Mouse (Mus musculus) spleen, adult 2 months (tissue): ENCODE measurements at regions not wholly inside any gene's neighbourhood (a gene's known extent, or its start where the extent isn't known, plus 50 kb on each side); places are given as distances from the start of the nearest gene placed in this dataset.

Experiments used
- DNase-seq, 2 experiments: peaks; one replicate each; pipeline versions ENCODE4 v3.0.0 to v3.0.0-alpha.2; 2012 to 2021; ENCODE audit warnings: low spot score in 2 of 2, low read depth in 1 of 2
- H3K27ac ChIP-seq: fragments of 200-500 bp; 2 replicates; pipeline ENCODE4 v1.5.1; 2012; ENCODE audit warnings: low read length, inconsistent platforms; ENCODE audit not compliant: insufficient read depth
- H3K27me3 ChIP-seq: fragments of 200-500 bp; 2 replicates; pipeline ENCODE4 v1.6.1; 2012; ENCODE audit warnings: mild to moderate bottlenecking, moderate library complexity, low read length, inconsistent platforms; ENCODE audit not compliant: control insufficient read depth, insufficient read depth
- H3K36me3 ChIP-seq: fragments of 200-500 bp; 2 replicates; pipeline ENCODE4 v1.6.1; 2012; ENCODE audit warnings: mild to moderate bottlenecking, low read length, inconsistent platforms; ENCODE audit not compliant: control insufficient read depth, insufficient read depth
- H3K4me1 ChIP-seq: fragments of 200-500 bp; 2 replicates; pipeline ENCODE4 v1.6.1; 2011; ENCODE audit warnings: inconsistent platforms; ENCODE audit not compliant: control insufficient read depth, insufficient read depth, insufficient read length
- H3K4me3 ChIP-seq: fragments of 200-500 bp; 2 replicates; pipeline ENCODE4 v1.5.1; 2011; ENCODE audit warnings: mild to moderate bottlenecking, inconsistent platforms; ENCODE audit not compliant: insufficient read depth, insufficient read length; ENCODE audit errors: extremely low read depth
- CTCF ChIP-seq: fragments of 200-500 bp; IDR thresholded peaks from 2 replicates; pipeline ENCODE4 v1.5.1; 2011; ENCODE audit warnings: mild to moderate bottlenecking, inconsistent platforms; ENCODE audit not compliant: insufficient read depth, insufficient read length, insufficient replicate concordance; ENCODE audit errors: extremely low read depth
- POLR2A ChIP-seq: fragments of 200-500 bp; IDR thresholded peaks from 2 replicates; pipeline ENCODE4 v1.6.1; 2011; ENCODE audit warnings: low read depth, low read length, inconsistent platforms
- WGBS: fragments of 180-500 bp; shearing (Covaris S2); methylation state at CpG from one replicate; pipeline ENCODE4 v1.1.7; 2018; 5-methylcytosine and 5-hydroxymethylcytosine counted together

DNA sequence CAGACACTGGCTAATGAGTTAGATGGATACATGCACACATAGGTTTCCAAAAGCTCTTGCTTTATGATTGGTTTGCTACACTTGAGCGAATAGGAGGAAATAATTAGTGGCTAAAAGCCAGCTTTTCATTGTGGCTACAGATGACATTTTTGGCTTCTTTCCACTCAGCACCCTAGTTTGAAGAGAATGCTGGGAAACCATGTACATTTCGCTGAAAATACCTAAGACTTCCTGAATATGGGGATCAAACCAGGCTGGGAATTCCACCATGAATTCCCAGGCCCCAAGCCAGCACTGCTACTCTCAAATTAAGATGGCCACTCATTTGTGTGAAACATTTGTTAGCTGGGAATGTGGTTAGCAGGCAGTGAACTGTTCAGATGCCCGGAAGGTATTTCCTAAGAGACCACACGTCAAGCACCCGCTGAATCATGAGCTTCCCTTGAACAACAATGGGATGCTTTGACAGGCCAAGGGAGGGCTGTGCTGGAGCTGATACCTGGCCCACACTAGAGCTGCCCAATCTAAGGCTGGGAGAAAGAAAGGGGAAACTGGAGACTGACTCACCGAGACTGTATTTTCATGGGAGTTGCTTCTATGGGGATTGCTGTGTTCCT lies 195.5 kb downstream of the Foxa2 start:
- no peak for TF ChIP-seq CTCF
- TF ChIP-seq POLR2A: no peak
- WGBS: 70% methylated on average over 6 of the region's 6 CpGs
- DNase-seq: no peak
- Histone ChIP-seq H3K4me1 (no peaks in the 10 kb centered on the region), H3K4me3 (no peak overlapping the region), H3K27me3 (no peaks in the 10 kb centered on the region), H3K27ac (no peak overlapping the region), H3K36me3 (no peaks in the 10 kb centered on the region)

DNA sequence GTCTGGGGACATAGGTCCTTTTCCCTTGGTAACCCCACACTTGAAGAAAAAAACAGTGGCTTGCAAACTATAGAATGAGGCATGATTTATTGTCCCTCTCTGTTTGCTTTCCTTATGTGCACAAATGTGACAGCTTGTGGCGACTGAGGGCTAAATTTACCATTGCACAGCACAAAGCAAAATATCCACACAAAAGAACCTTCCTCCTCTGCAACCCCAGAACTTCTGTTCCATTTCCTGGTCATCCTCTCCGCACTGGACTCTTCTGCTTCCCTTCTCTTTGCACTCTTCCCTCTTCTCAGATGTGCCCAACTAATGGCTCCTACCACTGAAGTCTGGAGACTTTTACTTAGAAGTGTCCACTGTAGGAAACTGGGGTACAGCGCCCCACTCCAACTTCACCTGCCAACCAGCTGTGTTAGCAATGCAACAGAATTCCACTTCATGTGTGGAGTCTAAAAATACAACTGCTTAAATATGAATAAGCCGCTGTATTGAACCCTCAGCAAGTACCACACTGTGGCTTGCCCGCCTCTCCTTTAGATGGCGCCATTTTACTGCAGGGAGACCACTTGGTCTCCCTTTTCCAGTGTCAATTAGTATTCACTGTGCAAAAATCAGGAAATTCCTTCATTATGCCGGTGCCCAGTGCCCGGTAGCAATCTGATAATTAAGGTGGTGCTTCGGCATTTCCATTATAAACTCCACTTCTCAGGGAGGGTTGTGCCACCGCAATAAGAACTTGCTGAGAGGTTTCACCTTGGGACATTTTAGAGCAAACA lies 199.6 kb downstream of the Foxa2 start:
- DNase-seq: no peak
- WGBS: 23% methylated on average over 10 of the region's 10 CpGs
- no peaks in the 10 kb centered on the region for H3K27me3 ChIP-seq
- H3K27ac ChIP-seq: no peak overlapping the region
- no peaks in the 10 kb centered on the region for H3K36me3 ChIP-seq
- no peaks in the 10 kb centered on the region for H3K4me1 ChIP-seq
- H3K4me3 ChIP-seq: no peak overlapping the region
- TF ChIP-seq CTCF: no peak
- no peak for TF ChIP-seq POLR2A

- no peaks in the 10 kb centered on the region for H3K27me3 ChIP-seq
- H3K36me3 ChIP-seq: no peaks in the 10 kb centered on the region
- H3K4me3 ChIP-seq: no peak overlapping the region
- 69% methylated on average over 1 of the region's 1 CpGs for WGBS
- H3K27ac ChIP-seq: no peak overlapping the region
- no peaks in the 10 kb centered on the region; the same call in 1 of the 2 replicates for H3K4me1 ChIP-seq
- no peak for DNase-seq
- TF ChIP-seq POLR2A (no peak), CTCF (no peak)
These were observed 201.5 kb downstream of the Foxa2 start for GRCm38 (mm10) chr2:147845256-147845655.

- WGBS: 77% methylated on average over 5 of the region's 5 CpGs
- H3K4me1 ChIP-seq: no peaks in the 10 kb centered on the region; the same call in 1 of the 2 replicates
- no peak overlapping the region for H3K27ac ChIP-seq
- no peaks in the 10 kb centered on the region for H3K27me3 ChIP-seq
- no peaks in the 10 kb centered on the region for H3K36me3 ChIP-seq
- H3K4me3 ChIP-seq: no peak overlapping the region
- no peak for DNase-seq
- TF ChIP-seq CTCF: no peak
- no peak for TF ChIP-seq POLR2A
These were observed 205.8 kb downstream of the Foxa2 start for GRCm38 (mm10) chr2:147840936-147841335.

GRCm38 (mm10) chr2:147838613-147839012 lies 208.2 kb downstream of the Foxa2 start:
- TF ChIP-seq CTCF (no peak), POLR2A (no peak)
- Histone ChIP-seq H3K4me1 (no peaks in the 10 kb centered on the region; the same call in 1 of the 2 replicates), H3K27ac (no peak overlapping the region), H3K36me3 (no peaks in the 10 kb centered on the region), H3K27me3 (no peaks in the 10 kb centered on the region), H3K4me3 (no peak overlapping the region)
- no peak for DNase-seq
- 82% methylated on average over 4 of the region's 4 CpGs for WGBS

DNA sequence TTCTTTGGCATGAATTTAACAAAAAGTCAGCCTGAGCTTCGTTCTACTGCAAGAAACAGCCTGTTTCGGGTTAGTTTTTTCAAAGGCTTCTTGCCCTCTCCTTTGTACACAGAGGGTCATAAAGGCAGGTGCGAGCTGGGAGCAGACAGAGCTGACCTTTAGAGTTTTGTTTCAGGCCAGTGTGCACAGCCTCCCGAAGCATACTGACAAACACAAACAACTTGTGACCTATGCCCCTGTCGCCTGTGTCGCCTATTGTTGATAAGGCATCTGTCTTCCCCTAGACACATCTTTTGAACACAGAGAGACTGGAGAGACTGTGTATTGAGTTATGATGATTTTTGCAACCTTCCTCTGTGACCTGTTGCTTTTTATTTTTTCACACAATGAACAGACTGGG lies 216.2 kb downstream of the Foxa2 start:
- no peak for DNase-seq
- 61% methylated on average over 6 of the region's 6 CpGs for WGBS
- Histone ChIP-seq H3K36me3 (no peaks in the 10 kb centered on the region), H3K4me1 (no peaks in the 10 kb centered on the region), H3K27me3 (no peaks in the 10 kb centered on the region), H3K27ac (no peak overlapping the region), H3K4me3 (no peak overlapping the region)
- TF ChIP-seq CTCF: no peak
- TF ChIP-seq POLR2A: no peak

DNA sequence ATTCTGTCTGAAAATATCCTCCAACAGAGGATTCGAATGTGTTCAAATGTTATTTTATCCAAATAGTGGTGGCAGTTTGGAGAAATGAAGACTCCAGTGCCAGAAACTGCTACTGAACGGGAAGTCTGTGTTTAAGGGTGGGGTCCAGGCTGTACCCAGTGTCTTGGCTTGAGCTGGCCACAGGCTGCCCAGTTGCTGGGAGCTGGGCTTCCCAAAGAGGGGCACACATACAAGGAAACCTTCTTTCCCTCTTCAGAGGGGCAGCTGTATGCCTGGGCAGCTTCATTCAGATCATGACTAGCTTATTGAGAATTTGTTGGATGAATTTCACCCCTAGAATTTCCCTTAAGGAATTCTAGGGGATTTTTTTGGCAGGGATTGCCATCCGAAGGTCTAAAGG lies 229.8 kb downstream of the Foxa2 start:
- Histone ChIP-seq H3K36me3 (no peaks in the 10 kb centered on the region), H3K4me3 (no peak overlapping the region), H3K27ac (no peak overlapping the region), H3K4me1 (no peaks in the 10 kb centered on the region), H3K27me3 (no peaks in the 10 kb centered on the region)
- DNase-seq: no peak
- no peak for TF ChIP-seq POLR2A
- TF ChIP-seq CTCF: no peak
- 72% methylated on average over 3 of the region's 3 CpGs for WGBS
